Mouse (Mus musculus) MEL (cell line): ENCODE results near the gene Crygd. TPM values are rescaled to one million over a fixed set of nuclear protein-coding genes. Genes with fewer than 3 reads are reported as not detected.

ENCODE experiments used
- DNase-seq: peaks from one replicate; pipeline ENCODE4 v3.0.0; 2011; ENCODE audit warnings: low read depth, low spot score
- H3K27ac ChIP-seq: 2 replicates; pipeline ENCODE4 v1.5.1; 2012; ENCODE audit warnings: low read depth, mild to moderate bottlenecking, control low read depth, low read length, moderate library complexity; ENCODE audit not compliant: control insufficient read depth
- H3K27me3 ChIP-seq, 2 experiments: fragments of 150-350 bp in 1 of 2; sonication (generic) in 1 of 2; 2 replicates each; pipeline ENCODE4 v1.6.1; 2012; ENCODE audit warnings: low read length in 2 of 2, mild to moderate bottlenecking in 2 of 2, improper control_type of control experiment in 1 of 2, moderate library complexity in 1 of 2; ENCODE audit not compliant: insufficient read depth in 2 of 2, control insufficient read depth in 1 of 2
- H3K36me3 ChIP-seq, 2 experiments: 2 replicates each; pipeline ENCODE4 v1.6.1; 2012 to 2014; ENCODE audit warnings: low read length in 2 of 2, improper control_type of control experiment in 1 of 2, inconsistent platforms in 1 of 2, mild to moderate bottlenecking in 1 of 2; ENCODE audit not compliant: insufficient read depth in 2 of 2, control insufficient read depth in 1 of 2
- H3K4me1 ChIP-seq, 2 experiments: fragments of 150-350 bp in 1 of 2; sonication (generic) in 1 of 2; 2 replicates each; pipeline ENCODE4 v1.6.1; 2012; ENCODE audit warnings: low read length in 2 of 2, improper control_type of control experiment in 1 of 2, mild to moderate bottlenecking in 1 of 2; ENCODE audit not compliant: insufficient read depth in 2 of 2, control insufficient read depth in 1 of 2
- H3K4me3 ChIP-seq, 2 experiments: fragments of 150-350 bp in 1 of 2; sonication (generic) in 1 of 2; 2 replicates each; pipeline ENCODE4 v1.5.1; 2012; ENCODE audit warnings: low read depth in 2 of 2, low read length in 2 of 2, mild to moderate bottlenecking in 2 of 2, moderate library complexity in 2 of 2, control low read depth in 1 of 2, improper control_type of control experiment in 1 of 2; ENCODE audit not compliant: control insufficient read depth in 1 of 2, insufficient read depth in 1 of 2
- H3K79me2 ChIP-seq: 2 replicates; pipeline ENCODE4 v1.6.1; 2012; ENCODE audit warnings: mild to moderate bottlenecking, low read length, moderate library complexity; ENCODE audit not compliant: control insufficient read depth, poor library complexity, insufficient read depth
- H3K9ac ChIP-seq: 2 replicates; pipeline ENCODE4 v1.6.1; 2012; ENCODE audit warnings: low read depth, mild to moderate bottlenecking, control low read depth, low read length, moderate library complexity; ENCODE audit not compliant: control insufficient read depth, poor library complexity, severe bottlenecking
- H3K9me3 ChIP-seq: fragments of 150-350 bp; sonication (generic); replicated peaks from 2 replicates; pipeline ENCODE4 v1.6.1; 2012; ENCODE audit warnings: mild to moderate bottlenecking, low read length, improper control_type of control experiment, moderate library complexity; ENCODE audit not compliant: insufficient read depth
- CTCF ChIP-seq, 3 experiments: IDR thresholded peaks in 2 of 3; conservative IDR thresholded peaks in 1 of 3; 2 replicates each; pipeline ENCODE4 v1.5.1; 2011 to 2012; ENCODE audit warnings: low read length in 3 of 3, low read depth in 2 of 3, mild to moderate bottlenecking in 2 of 3, improper control_type of control experiment in 1 of 3, inconsistent platforms in 1 of 3, mixed read lengths in 1 of 3, moderate library complexity in 1 of 3; ENCODE audit not compliant: control insufficient read depth in 1 of 3, insufficient read depth in 1 of 3, poor library complexity in 1 of 3, severe bottlenecking in 1 of 3
- E2F4 ChIP-seq: IDR thresholded peaks from 2 replicates; pipeline ENCODE4 v1.6.1; 2011; ENCODE audit warnings: low read depth, low read length, improper control_type of control experiment, borderline replicate concordance
- EP300 ChIP-seq, 2 experiments: IDR thresholded peaks; 2 replicates each; pipeline ENCODE4 v1.6.1; 2011; ENCODE audit warnings: improper control_type of control experiment in 2 of 2, low read length in 2 of 2, low read depth in 1 of 2, mild to moderate bottlenecking in 1 of 2
- GATA1 ChIP-seq: IDR thresholded peaks from 2 replicates; pipeline ENCODE4 v1.6.1; 2011; ENCODE audit warnings: low read depth, low read length, improper control_type of control experiment
- JUND ChIP-seq: IDR thresholded peaks from 2 replicates; pipeline ENCODE4 v1.6.1; 2011; ENCODE audit warnings: low read depth, mild to moderate bottlenecking, improper control_type of control experiment, low read length
- KAT2A ChIP-seq: conservative IDR thresholded peaks from 2 replicates; pipeline ENCODE4 v1.6.1; 2012; ENCODE audit warnings: low read depth, low read length, improper control_type of control experiment, inconsistent platforms
- MEF2A ChIP-seq: IDR thresholded peaks from 2 replicates; pipeline ENCODE4 v1.6.1; 2014; ENCODE audit warnings: low read depth, mild to moderate bottlenecking, inconsistent platforms, low read length, improper control_type of control experiment; ENCODE audit not compliant: poor library complexity, insufficient replicate concordance, severe bottlenecking; ENCODE audit errors: extremely low read depth
- NELFE ChIP-seq: IDR thresholded peaks from 2 replicates; pipeline ENCODE4 v1.6.1; 2011; ENCODE audit warnings: low read depth, low read length, improper control_type of control experiment
- POLR2A ChIP-seq, 2 experiments: IDR thresholded peaks; 2 replicates each; pipeline ENCODE4 v1.6.1; 2011 to 2012; ENCODE audit warnings: low read length in 2 of 2, mild to moderate bottlenecking in 2 of 2, control low read depth in 1 of 2, improper control_type of control experiment in 1 of 2, low read depth in 1 of 2, moderate library complexity in 1 of 2; ENCODE audit not compliant: control insufficient read depth in 1 of 2, insufficient read depth in 1 of 2, poor library complexity in 1 of 2
- POLR2AphosphoS5 ChIP-seq: IDR thresholded peaks from 2 replicates; pipeline ENCODE4 v1.6.1; 2012; ENCODE audit warnings: low read depth, borderline replicate concordance, mild to moderate bottlenecking, inconsistent platforms, low read length, moderate library complexity, mixed read lengths
- SIN3A ChIP-seq: IDR thresholded peaks from 2 replicates; pipeline ENCODE4 v1.6.1; 2012; ENCODE audit warnings: low read length, improper control_type of control experiment, inconsistent platforms
- SMC3 ChIP-seq: IDR thresholded peaks from 2 replicates; pipeline ENCODE4 v1.6.1; 2011; ENCODE audit warnings: low read depth, low read length, improper control_type of control experiment
- TCF12 ChIP-seq: IDR thresholded peaks from 2 replicates; pipeline ENCODE4 v1.6.1; 2014; ENCODE audit warnings: low read depth, mild to moderate bottlenecking, inconsistent platforms, low read length, improper control_type of control experiment, moderate library complexity
- UBTF ChIP-seq: IDR thresholded peaks from 2 replicates; pipeline ENCODE4 v1.6.1; 2012; ENCODE audit warnings: low read depth, mild to moderate bottlenecking, inconsistent platforms, low read length, improper control_type of control experiment, moderate library complexity, borderline replicate concordance; ENCODE audit not compliant: insufficient read depth
- USF1 ChIP-seq: IDR thresholded peaks from 2 replicates; pipeline ENCODE4 v1.6.1; 2014; ENCODE audit warnings: low read depth, mild to moderate bottlenecking, inconsistent platforms, low read length, improper control_type of control experiment, moderate library complexity
- USF2 ChIP-seq, 2 experiments: IDR thresholded peaks; 2 replicates each; pipeline ENCODE4 v1.6.1; 2011 to 2012; ENCODE audit warnings: improper control_type of control experiment in 2 of 2, low read length in 2 of 2, borderline replicate concordance in 1 of 2, inconsistent platforms in 1 of 2, low read depth in 1 of 2, mild to moderate bottlenecking in 1 of 2; ENCODE audit not compliant: insufficient read depth in 1 of 2
- ZMIZ1 ChIP-seq: IDR thresholded peaks from 2 replicates; pipeline ENCODE4 v1.6.1; 2012; ENCODE audit warnings: low read depth, mild to moderate bottlenecking, inconsistent platforms, low read length, improper control_type of control experiment, moderate library complexity
- polyA plus RNA-seq, 2 experiments: library from polyadenylated mRNA; stranded (reverse) in 1 of 2; unstranded in 1 of 2; fragments of >175 nt in 1 of 2; fragments of >200 nt in 1 of 2; gene quantifications; 2 replicates each; pipeline versions ENCODE4 v1.2.1 to v1.2.4; 2012; ENCODE audit warnings: low replicate concordance in 2 of 2, low read depth in 1 of 2; ENCODE audit not compliant: insufficient read length in 2 of 2, insufficient read depth in 1 of 2, missing spikeins in 1 of 2
- total RNA-seq: library from RNA; depleted of rRNA; stranded (reverse); fragments of 300-350 nt; gene quantifications from 2 replicates; pipeline ENCODE4 v1.2.3, GENCODE M21; 2012

Crygd gene
- total and polyA plus RNA-seq, 3 experiments: not detected

GRCm38 (mm10) chr1:65040806-65041205, 22.4 kb downstream of the Crygd start:
- no peak for DNase-seq
- Histone ChIP-seq H3K36me3 (no peaks in the 10 kb centered on the region), H3K27me3 (no peaks in the 10 kb centered on the region), H3K79me2 (no peaks in the 10 kb centered on the region)
- TF ChIP-seq USF1 (no peak), POLR2AphosphoS5 (no peak), KAT2A (no peak), USF2 (IDR thresholded peaks at IDR 0.05; ENCODE audit: borderline replicate concordance in 1 of 2, insufficient read depth in 1 of 2, low read depth in 1 of 2, low read length in 2 of 2) (no peak), ZMIZ1 (no peak), MEF2A (no peak), POLR2A (IDR thresholded peaks at IDR 0.05; ENCODE audit: control insufficient read depth in 1 of 2, insufficient read depth in 1 of 2, low read depth in 1 of 2, low read length in 2 of 2, poor library complexity in 1 of 2) (no peak), EP300 (IDR thresholded peaks at IDR 0.05; ENCODE audit: low read depth in 1 of 2, low read length in 2 of 2) (no peak), GATA1 (no peak), E2F4 (no peak), JUND (no peak), NELFE (no peak), TCF12 (no peak), UBTF (no peak)
- TF ChIP-seq, all 39 proteins: peak for 0
- no peak overlapping the region for H3K27ac ChIP-seq
- H3K4me1 ChIP-seq: no peaks in the 10 kb centered on the region
- no peaks in the 10 kb centered on the region for H3K9me3 ChIP-seq
- H3K9ac ChIP-seq: no peak overlapping the region
- H3K4me3 ChIP-seq: no peak overlapping the region

- no peaks in the 10 kb centered on the region for H3K79me2 ChIP-seq
- DNase-seq: no peak
- H3K9ac ChIP-seq: no peak overlapping the region
- H3K9me3 ChIP-seq: no peaks in the 10 kb centered on the region
- H3K4me1 ChIP-seq: no peaks in the 10 kb centered on the region
- H3K27me3 ChIP-seq: no peaks in the 10 kb centered on the region
- H3K4me3 ChIP-seq: no peak overlapping the region
- H3K27ac ChIP-seq: no peak overlapping the region
- H3K36me3 ChIP-seq: no peaks in the 10 kb centered on the region
- TF ChIP-seq JUND (no peak), UBTF (no peak)
- TF ChIP-seq, all 39 proteins: peak for 0
These were observed 23.6 kb downstream of the Crygd start for GRCm38 (mm10) chr1:65039679-65040078.

GRCm38 (mm10) chr1:65037542-65037941, 25.7 kb downstream of the Crygd start:
- TF ChIP-seq SMC3: no peak
- no peak for TF ChIP-seq CTCF (IDR thresholded peaks at IDR 0.05 in 2 of 3, conservative IDR thresholded peaks at IDR 0.05 in 1 of 3; ENCODE audit: control insufficient read depth in 1 of 3, insufficient read depth in 1 of 3, low read depth in 2 of 3, low read length in 3 of 3, poor library complexity in 1 of 3, severe bottlenecking in 1 of 3)
- no peak for TF ChIP-seq SIN3A
- H3K79me2 ChIP-seq: no peaks in the 10 kb centered on the region
- H3K4me1 ChIP-seq: no peaks in the 10 kb centered on the region
- H3K4me3 ChIP-seq: no peak overlapping the region
- no peaks in the 10 kb centered on the region for H3K27me3 ChIP-seq
- no peak overlapping the region for H3K27ac ChIP-seq
- no peaks in the 10 kb centered on the region for H3K9me3 ChIP-seq
- H3K36me3 ChIP-seq: no peaks in the 10 kb centered on the region
- DNase-seq: no peak
- no peak overlapping the region for H3K9ac ChIP-seq
